Mouse (Mus musculus): ENCODE data around the gene BC025920. TPM values are rescaled to one million over a fixed set of nuclear protein-coding genes. Genes with fewer than 3 reads are reported as not detected.

BC025920 gene
- polyA plus RNA-seq, 1 experiment from 2014 or later, result 0.61 TPM

Other genes starting within 250 kb of the BC025920 start
- 21.6 and 32.4 TPM in 2 replicates for gene Mfsd12, start 248.8 kb upstream of the BC025920 start, polyA plus RNA-seq (2015; fragmentation: Nextera tagmentation; extraction: Ambion mirVana)
- 1.4 and 2.7 TPM in 2 replicates for gene 4930404N11Rik, start 240.5 kb upstream of the BC025920 start, polyA plus RNA-seq (2015; fragmentation: Nextera tagmentation; extraction: Ambion mirVana)
- 73.2 and 78.7 TPM in 2 replicates for gene Fzr1, start 227.8 kb upstream of the BC025920 start, polyA plus RNA-seq (2015; fragmentation: Nextera tagmentation; extraction: Ambion mirVana)
- 102 and 109 TPM in 2 replicates for gene Dohh, start 221.8 kb upstream of the BC025920 start, polyA plus RNA-seq (2015; fragmentation: Nextera tagmentation; extraction: Ambion mirVana)
- 2.9 and 3.7 TPM in 2 replicates for gene Gm48551, start 221.8 kb upstream of the BC025920 start, polyA plus RNA-seq (2015; fragmentation: Nextera tagmentation; extraction: Ambion mirVana)
- 0.55 and 1.8 TPM in 2 replicates for gene Gm48552, start 217.3 kb upstream of the BC025920 start, polyA plus RNA-seq (2015; fragmentation: Nextera tagmentation; extraction: Ambion mirVana)
- gene Smim24, start 213.2 kb upstream of the BC025920 start, polyA plus RNA-seq (2015; fragmentation: Nextera tagmentation; extraction: Ambion mirVana), result 426 and 504 TPM in 2 replicates
- 49.8 and 55.8 TPM in 2 replicates for gene Nfic, start 150.6 kb upstream of the BC025920 start, polyA plus RNA-seq (2015; fragmentation: Nextera tagmentation; extraction: Ambion mirVana)
- 1.4 and 1.5 TPM in 2 replicates for gene Celf5, start 123.6 kb upstream of the BC025920 start, polyA plus RNA-seq (2015; fragmentation: Nextera tagmentation; extraction: Ambion mirVana)
- 126 and 137 TPM in 2 replicates for gene Ncln, start 109.9 kb upstream of the BC025920 start, polyA plus RNA-seq (2015; fragmentation: Nextera tagmentation; extraction: Ambion mirVana)
- 0.86 and 0.99 TPM in 2 replicates for gene S1pr4, start 106.1 kb upstream of the BC025920 start, polyA plus RNA-seq (2015; fragmentation: Nextera tagmentation; extraction: Ambion mirVana)
- gene Gna15, start 82.0 kb upstream of the BC025920 start, polyA plus RNA-seq (2015; fragmentation: Nextera tagmentation; extraction: Ambion mirVana), result 1.1 and 1.5 TPM in 2 replicates
- 296 and 339 TPM in 2 replicates for gene Gna11, start 61.1 kb upstream of the BC025920 start, polyA plus RNA-seq (2015; fragmentation: Nextera tagmentation; extraction: Ambion mirVana)
- gene Aes, start 46.8 kb upstream of the BC025920 start, polyA plus RNA-seq (2015; fragmentation: Nextera tagmentation; extraction: Ambion mirVana), result 473 and 518 TPM in 2 replicates
- 12.6 and 13.6 TPM in 2 replicates for gene Tle2, start 31.7 kb upstream of the BC025920 start, polyA plus RNA-seq (2015; fragmentation: Nextera tagmentation; extraction: Ambion mirVana)
- 21.0 and 22.7 TPM in 2 replicates for gene Tle6, start 5.2 kb upstream of the BC025920 start, polyA plus RNA-seq (2015; fragmentation: Nextera tagmentation; extraction: Ambion mirVana)
- gene Sirt6, start 21.5 kb downstream of the BC025920 start, polyA plus RNA-seq (2015; fragmentation: Nextera tagmentation; extraction: Ambion mirVana), result 29.3 and 29.5 TPM in 2 replicates
- 8.2 and 8.7 TPM in 2 replicates for gene Ankrd24, start 22.3 kb downstream of the BC025920 start, polyA plus RNA-seq (2015; fragmentation: Nextera tagmentation; extraction: Ambion mirVana)
- gene Gm10778, start 42.8 kb downstream of the BC025920 start, polyA plus RNA-seq (2015; fragmentation: Nextera tagmentation; extraction: Ambion mirVana), result 3.3 and 3.6 TPM in 2 replicates
- gene Zfp433, start 98.6 kb downstream of the BC025920 start, polyA plus RNA-seq (2015; fragmentation: Nextera tagmentation; extraction: Ambion mirVana), result 9.6 and 11.3 TPM in 2 replicates
- 6.0 TPM in 2 replicates for gene Gm3055, start 164.9 kb downstream of the BC025920 start, polyA plus RNA-seq (2015; fragmentation: Nextera tagmentation; extraction: Ambion mirVana)
- gene Gm4767, start 205.9 kb downstream of the BC025920 start, polyA plus RNA-seq (2015; fragmentation: Nextera tagmentation; extraction: Ambion mirVana), result 2.3 and 2.8 TPM in 2 replicates

Data from intestine, embryonic 16.5 days (tissue).